Mouse (Mus musculus): Measurements from ENCODE around the gene Gm42957.

- TF ChIP-seq CTCF (IDR thresholded peaks at IDR 0.05; ENCODE audit: extremely low read depth, insufficient read length, insufficient replicate concordance, low read depth, low read length) (no peak), POLR2A (IDR thresholded peaks at IDR 0.05; ENCODE audit: low read depth, low read length) (no peak)
Observed at GRCm38 (mm10) chr3:96680269-96680956, 45.1 kb downstream of the Gm42957 start.
